Mouse (Mus musculus) heart, embryonic 16.5 days (tissue): ENCODE results near the gene Nipbl. TPM values are rescaled to one million over a fixed set of nuclear protein-coding genes. Genes with fewer than 3 reads are reported as not detected.

Experiments
- ATAC-seq: fragments of 200-750 bp; cut with Nextera tagmentation; replicated peaks from 2 replicates; pipeline ENCODE4 v1.8.0; 2017; ENCODE audit warnings: moderate number of reproducible peaks; ENCODE audit not compliant: insufficient read depth, low FRiP score; ENCODE audit errors: extremely low read depth
- H3K27ac ChIP-seq: fragments of 300-500 bp; sonication (generic); 2 replicates; pipeline ENCODE4 v1.5.1; 2014; ENCODE audit warnings: mild to moderate bottlenecking, low read length, control low read depth, moderate library complexity
- H3K27me3 ChIP-seq: fragments of 300-500 bp; sonication (generic); 2 replicates; pipeline ENCODE4 v1.6.1; 2014; ENCODE audit warnings: low read length, mixed read lengths; ENCODE audit not compliant: control insufficient read depth, insufficient read depth
- H3K36me3 ChIP-seq: fragments of 300-500 bp; sonication (generic); 2 replicates; pipeline ENCODE4 v1.6.1; 2014; ENCODE audit not compliant: control insufficient read depth, insufficient read depth
- H3K4me1 ChIP-seq: fragments of 300-500 bp; sonication (generic); 2 replicates; pipeline ENCODE4 v1.6.1; 2014; ENCODE audit warnings: low read length, mixed read lengths; ENCODE audit not compliant: control insufficient read depth, insufficient read depth
- H3K4me2 ChIP-seq: fragments of 300-500 bp; sonication (generic); 2 replicates; pipeline ENCODE4 v1.6.1; 2014; ENCODE audit warnings: low read depth, mild to moderate bottlenecking, control low read depth, low read length
- H3K4me3 ChIP-seq: fragments of 300-500 bp; sonication (generic); 2 replicates; pipeline ENCODE4 v1.5.1; 2014; ENCODE audit warnings: mild to moderate bottlenecking, control low read depth, low read length
- H3K9ac ChIP-seq: fragments of 300-500 bp; sonication (generic); 2 replicates; pipeline ENCODE4 v1.6.1; 2014; ENCODE audit warnings: low read length, control low read depth
- H3K9me3 ChIP-seq: fragments of 300-500 bp; sonication (generic); replicated peaks from 2 replicates; pipeline ENCODE4 v1.6.1; 2016; ENCODE audit warnings: low read length; ENCODE audit not compliant: control insufficient read depth
- WGBS: fragments of 180-500 bp; shearing (Covaris S2); extraction: QIAGEN DNeasy Blood & Tissue Kit; methylation state at CpG from one replicate; pipeline ENCODE4 v1.1.7; 2014; 5-methylcytosine and 5-hydroxymethylcytosine counted together
- polyA plus RNA-seq: library from polyadenylated mRNA; unstranded; fragments of >200 nt; fragmentation: Nextera tagmentation; extraction: Ambion mirVana; gene quantifications from 2 replicates; pipeline ENCODE4 v1.2.1, GENCODE M21; 2015

Nipbl gene
- polyA plus RNA-seq, 1 experiment from 2014 or later: 10.7 TPM

DNA sequence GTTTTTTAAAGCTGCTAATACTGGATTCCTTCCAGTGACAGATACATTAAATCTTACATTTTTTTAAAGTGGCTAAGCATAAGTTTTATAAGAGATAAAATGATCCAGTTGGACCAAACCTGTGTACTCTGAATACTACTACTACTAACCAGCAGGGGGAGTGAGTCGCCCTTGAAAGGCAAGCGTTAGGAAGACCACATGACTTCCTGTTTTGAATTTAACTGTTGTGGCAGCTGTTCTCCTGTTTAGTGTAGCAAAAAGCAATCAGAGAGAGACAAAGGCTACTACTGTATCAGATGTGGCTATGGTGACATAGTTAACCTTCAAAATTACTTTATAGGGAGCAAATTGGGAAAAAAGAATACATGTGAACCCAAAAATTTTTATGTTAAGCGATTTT lies 6.8 kb upstream of the Nipbl start:
- no peaks in the 10 kb centered on the region for H3K9me3 ChIP-seq
- whole genome bisulfite sequencing: 32% methylated on average over 3 of the region's 3 CpGs
- H3K27me3 ChIP-seq: no peaks in the 10 kb centered on the region
- no peak overlapping the region for H3K9ac ChIP-seq
- no peak overlapping the region for H3K27ac ChIP-seq
- no peaks in the 10 kb centered on the region for H3K36me3 ChIP-seq
- no peak overlapping the region for H3K4me3 ChIP-seq
- peaks cover 10% of the 10 kb centered on the region for H3K4me1 ChIP-seq
- no peak overlapping the region for H3K4me2 ChIP-seq
- ATAC-seq: peak; percentile 60

DNA sequence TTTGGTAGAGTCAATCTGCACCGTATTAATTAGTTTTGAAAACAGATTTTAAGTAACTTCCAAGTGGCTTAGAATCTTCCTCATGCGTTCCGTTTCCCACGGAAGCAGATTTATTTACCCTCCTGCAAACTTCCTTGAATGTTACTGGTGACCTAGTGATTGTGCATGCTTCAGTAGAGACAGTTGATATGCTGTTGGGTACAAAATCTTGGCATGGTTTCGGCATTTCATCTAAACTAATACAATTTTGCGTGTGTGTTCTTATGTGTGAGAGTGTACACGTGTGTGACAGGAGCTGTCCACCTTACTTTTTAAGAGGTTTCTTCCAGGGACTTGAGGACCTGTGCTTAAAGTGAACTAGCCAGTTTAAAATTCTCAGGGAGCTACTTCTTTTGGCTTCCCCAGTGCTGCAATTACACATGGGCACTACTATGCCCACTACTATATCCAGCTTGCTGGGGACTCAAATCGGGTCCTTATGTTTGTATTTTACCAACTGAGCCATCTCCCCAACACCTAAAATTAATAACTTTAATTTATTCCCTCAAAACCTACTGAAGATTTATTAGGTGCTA lies 3.0 kb upstream of the Nipbl start:
- H3K27ac ChIP-seq: no peak overlapping the region
- H3K4me2 ChIP-seq: peak overlapping the region; percentile 83
- H3K9me3 ChIP-seq: no peaks in the 10 kb centered on the region
- no peaks in the 10 kb centered on the region for H3K36me3 ChIP-seq
- no peak for ATAC-seq
- 57% methylated on average over 8 of the region's 8 CpGs for WGBS
- H3K4me3 ChIP-seq: no peak overlapping the region; the same call in 1 of the 2 replicates
- H3K27me3 ChIP-seq: no peaks in the 10 kb centered on the region
- H3K4me1 ChIP-seq: peaks cover 13% of the 10 kb centered on the region
- H3K9ac ChIP-seq: 0 out of 2 replicates have a peak overlapping the region, but pooled peaks have one; percentile 4

- H3K4me3 ChIP-seq: peak overlapping the region; percentile 99
- peak overlapping the region; percentile 83 for H3K4me2 ChIP-seq
- no peak for ATAC-seq
- peak overlapping the region; percentile 100 for H3K9ac ChIP-seq
- peaks cover 14% of the 10 kb centered on the region for H3K4me1 ChIP-seq
- no peaks in the 10 kb centered on the region for H3K36me3 ChIP-seq
- 4% methylated on average over 6 of the region's 6 CpGs for WGBS
- no peaks in the 10 kb centered on the region for H3K27me3 ChIP-seq
- H3K27ac ChIP-seq: peak overlapping the region; percentile 100
- H3K9me3 ChIP-seq: no peaks in the 10 kb centered on the region
These were observed 2.2 kb upstream of the Nipbl start for GRCm38 (mm10) chr15:8446435-8446834.

GRCm38 (mm10) chr15:8445951-8446419 lies 1.7 kb upstream of the Nipbl start:
- ATAC-seq: 0 out of 2 replicates have a peak, but pooled peaks have one; percentile 7
- Histone ChIP-seq H3K9me3 (no peaks in the 10 kb centered on the region), H3K36me3 (no peaks in the 10 kb centered on the region), H3K4me3 (peak overlapping the region; percentile 99), H3K27me3 (no peaks in the 10 kb centered on the region), H3K27ac (peak overlapping the region; percentile 100), H3K4me2 (peak overlapping the region; percentile 83), H3K9ac (peak overlapping the region; percentile 100), H3K4me1 (peaks cover 13% of the 10 kb centered on the region)
- under 1% methylated on average over 19 of the region's 19 CpGs for WGBS

GRCm38 (mm10) chr15:8444890-8445597 lies 781 bp upstream of the Nipbl start:
- H3K27ac ChIP-seq: peak overlapping the region; percentile 100
- H3K9me3 ChIP-seq: no peaks in the 10 kb centered on the region
- H3K9ac ChIP-seq: peak overlapping the region; percentile 100
- ATAC-seq: peak; percentile 74
- H3K4me3 ChIP-seq: peak overlapping the region; percentile 99
- under 1% methylated on average over 57 of the region's 57 CpGs for WGBS
- peaks cover 13% of the 10 kb centered on the region for H3K4me1 ChIP-seq
- H3K4me2 ChIP-seq: peak overlapping the region; percentile 83
- H3K36me3 ChIP-seq: no peaks in the 10 kb centered on the region
- no peaks in the 10 kb centered on the region for H3K27me3 ChIP-seq

GRCm38 (mm10) chr15:8443168-8443925 lies 916 bp downstream of the Nipbl start:
- peak overlapping the region; percentile 100 for H3K9ac ChIP-seq
- H3K27me3 ChIP-seq: no peaks in the 10 kb centered on the region
- H3K36me3 ChIP-seq: no peaks in the 10 kb centered on the region
- peaks cover 13% of the 10 kb centered on the region for H3K4me1 ChIP-seq
- ATAC-seq: peak; percentile 30
- under 1% methylated on average over 39 of the region's 40 CpGs for WGBS
- no peaks in the 10 kb centered on the region for H3K9me3 ChIP-seq
- H3K27ac ChIP-seq: peak overlapping the region; percentile 100
- peak overlapping the region; percentile 99 for H3K4me3 ChIP-seq
- peak overlapping the region; percentile 94 for H3K4me2 ChIP-seq

GRCm38 (mm10) chr15:8442761-8443160 lies 1.5 kb downstream of the Nipbl start:
- H3K9ac ChIP-seq: peak overlapping the region; percentile 100
- no peaks in the 10 kb centered on the region for H3K9me3 ChIP-seq
- H3K27me3 ChIP-seq: no peaks in the 10 kb centered on the region
- WGBS: 2% methylated on average over 6 of the region's 6 CpGs
- ATAC-seq: no peak
- H3K4me3 ChIP-seq: peak overlapping the region; percentile 99
- peak overlapping the region; percentile 78 for H3K27ac ChIP-seq
- no peaks in the 10 kb centered on the region for H3K36me3 ChIP-seq
- peak overlapping the region; percentile 94 for H3K4me2 ChIP-seq
- peaks cover 14% of the 10 kb centered on the region for H3K4me1 ChIP-seq

GRCm38 (mm10) chr15:8442156-8442555 lies 2.1 kb downstream of the Nipbl start:
- peaks cover 11% of the 10 kb centered on the region for H3K4me1 ChIP-seq
- H3K36me3 ChIP-seq: no peaks in the 10 kb centered on the region
- peak overlapping the region; percentile 94 for H3K4me2 ChIP-seq
- ATAC-seq: no peak
- 3% methylated on average over 11 of the region's 11 CpGs for WGBS
- H3K4me3 ChIP-seq: peak overlapping the region; percentile 99
- no peaks in the 10 kb centered on the region for H3K27me3 ChIP-seq
- peak overlapping the region; percentile 100 for H3K9ac ChIP-seq
- H3K9me3 ChIP-seq: no peaks in the 10 kb centered on the region
- peak overlapping the region; percentile 78 for H3K27ac ChIP-seq
